Mouse (Mus musculus) liver, embryonic 15.5 days (tissue): ENCODE results near the gene Tex37. TPM values are rescaled to one million over a fixed set of nuclear protein-coding genes. Genes with fewer than 3 reads are reported as not detected.

Experiments used
- polyA plus RNA-seq: library from polyadenylated mRNA; unstranded; fragments of >200 nt; fragmentation: Nextera tagmentation; extraction: Ambion mirVana; gene quantifications from 2 replicates; pipeline ENCODE4 v1.2.1, GENCODE M21; 2015

Tex37 gene
- polyA plus RNA-seq, 1 experiment from 2014 or later, result not detected

Other genes starting within 250 kb of the Tex37 start
- 2.3 and 2.9 TPM in 2 replicates for gene Rpia, start 126.7 kb downstream of the Tex37 start, polyA plus RNA-seq
- 4.0 and 4.3 TPM in 2 replicates for gene Eif2ak3, start 74.4 kb downstream of the Tex37 start, polyA plus RNA-seq
- gene Foxi3, start 37.6 kb upstream of the Tex37 start, polyA plus RNA-seq, result not detected in 2 replicates
- 14.2 and 18.4 TPM in 2 replicates for gene Thnsl2, start 225.5 kb upstream of the Tex37 start, polyA plus RNA-seq